Mouse (Mus musculus): ENCODE data around the gene Sit1. TPM values are rescaled to one million over a fixed set of nuclear protein-coding genes. Genes with fewer than 3 reads are reported as not detected.
A peak's percentile ranks its signal among the peaks of the same experiment; 100 is the strongest.

Sit1 gene
- polyA plus RNA-seq, 1 experiment from 2014 or later: not detected

- Histone ChIP-seq H3K27me3 (replicated peaks; ENCODE audit: low read depth, poor library complexity, severe bottlenecking) (peaks cover 6% of the 10 kb centered on the region; the same call in 1 of the 2 replicates), H3K36me3 (replicated peaks) (no peaks in the 10 kb centered on the region), H3K9me3 (no peaks in the 10 kb centered on the region), H3K4me1 (peaks cover 16% of the 10 kb centered on the region), H3K27ac (replicated peaks) (no peak overlapping the region; the same call in 1 of the 2 replicates), H3K4me3 (peak overlapping the region; percentile 40)
- WGBS: 49% methylated on average over 24 of the region's 24 CpGs
- DNase-seq (ENCODE audit: low spot score): peak; percentile 81
Measured at GRCm38 (mm10) chr4:43478906-43479832, 4.4 kb downstream of the Sit1 start.

- WGBS: 53% methylated on average over 8 of the region's 8 CpGs
- Histone ChIP-seq H3K27ac (replicated peaks) (peak overlapping the region; percentile 81), H3K9me3 (no peaks in the 10 kb centered on the region), H3K36me3 (replicated peaks) (no peaks in the 10 kb centered on the region), H3K27me3 (replicated peaks; ENCODE audit: low read depth, poor library complexity, severe bottlenecking) (peaks cover 5% of the 10 kb centered on the region; the same call in 1 of the 2 replicates), H3K4me1 (peaks cover 16% of the 10 kb centered on the region), H3K4me3 (peak overlapping the region; percentile 49)
- DNase-seq (ENCODE audit: low spot score): no peak
Measured at GRCm38 (mm10) chr4:43478534-43478858, 5.0 kb downstream of the Sit1 start.

- H3K27ac ChIP-seq (replicated peaks): peak overlapping the region; percentile 81
- peaks cover under 1% of the 10 kb centered on the region; the same call in 1 of the 2 replicates for H3K27me3 ChIP-seq (replicated peaks; ENCODE audit: low read depth, poor library complexity, severe bottlenecking)
- no peaks in the 10 kb centered on the region for H3K36me3 ChIP-seq (replicated peaks)
- no peaks in the 10 kb centered on the region for H3K9me3 ChIP-seq
- DNase-seq (ENCODE audit: low spot score): peak; percentile 87
- WGBS: 16% methylated on average over 11 of the region's 11 CpGs
- H3K4me1 ChIP-seq: peaks cover 16% of the 10 kb centered on the region
- peak overlapping the region; percentile 49 for H3K4me3 ChIP-seq
Measured at GRCm38 (mm10) chr4:43477857-43478533, 5.5 kb downstream of the Sit1 start.

GRCm38 (mm10) chr4:43476604-43477003 is 6.9 kb downstream of the Sit1 start:
- peaks cover 11% of the 10 kb centered on the region; the same call in 1 of the 2 replicates for H3K4me1 ChIP-seq
- H3K27ac ChIP-seq (replicated peaks): no peak overlapping the region
- no peak for DNase-seq (ENCODE audit: low spot score)
- H3K9me3 ChIP-seq: no peaks in the 10 kb centered on the region
- H3K36me3 ChIP-seq (replicated peaks): no peaks in the 10 kb centered on the region
- WGBS: 90% methylated on average over 6 of the region's 6 CpGs
- no peak overlapping the region for H3K4me3 ChIP-seq
- no peaks in the 10 kb centered on the region; the same call in 1 of the 2 replicates for H3K27me3 ChIP-seq (replicated peaks; ENCODE audit: low read depth, poor library complexity, severe bottlenecking)

GRCm38 (mm10) chr4:43473636-43474035 is 9.9 kb downstream of the Sit1 start:
- Histone ChIP-seq H3K27me3 (replicated peaks; ENCODE audit: low read depth, poor library complexity, severe bottlenecking) (no peaks in the 10 kb centered on the region; the same call in 1 of the 2 replicates), H3K4me1 (peaks cover 5% of the 10 kb centered on the region; the same call in 1 of the 2 replicates), H3K9me3 (no peaks in the 10 kb centered on the region), H3K27ac (replicated peaks) (no peak overlapping the region), H3K4me3 (no peak overlapping the region), H3K36me3 (replicated peaks) (no peaks in the 10 kb centered on the region)
- WGBS: 90% methylated on average over 1 of the region's 1 CpGs
- no peak for DNase-seq (ENCODE audit: low spot score)

GRCm38 (mm10) chr4:43470301-43470700 is 13.2 kb downstream of the Sit1 start:
- H3K4me1 ChIP-seq: no peaks in the 10 kb centered on the region
- no peaks in the 10 kb centered on the region for H3K36me3 ChIP-seq (replicated peaks)
- no peak overlapping the region for H3K4me3 ChIP-seq
- no peak for DNase-seq (ENCODE audit: low spot score)
- no peaks in the 10 kb centered on the region for H3K9me3 ChIP-seq
- 91% methylated on average over 10 of the region's 10 CpGs for WGBS
- no peaks in the 10 kb centered on the region; the same call in 1 of the 2 replicates for H3K27me3 ChIP-seq (replicated peaks; ENCODE audit: low read depth, poor library complexity, severe bottlenecking)
- H3K27ac ChIP-seq (replicated peaks): no peak overlapping the region

DNA sequence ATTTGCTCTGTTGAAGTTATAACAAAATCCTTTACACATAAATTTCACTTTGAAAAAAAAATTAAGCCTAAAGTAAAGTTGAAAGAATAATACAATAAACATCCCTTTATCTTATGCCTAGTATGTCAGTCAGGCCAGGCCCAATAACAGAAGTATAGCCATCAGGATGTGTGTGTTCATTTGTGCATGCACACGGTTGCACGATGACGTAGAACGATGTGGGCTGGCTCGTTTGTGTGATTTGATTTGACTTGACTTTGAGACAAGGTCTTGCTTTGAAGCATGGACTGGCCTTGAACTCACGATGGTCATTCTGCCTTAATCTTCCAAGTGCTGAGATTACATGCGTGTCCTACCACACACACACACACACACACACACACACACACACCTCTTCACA is 16.7 kb downstream of the Sit1 start:
- H3K36me3 ChIP-seq (replicated peaks): no peaks in the 10 kb centered on the region
- no peak overlapping the region for H3K4me3 ChIP-seq
- DNase-seq (ENCODE audit: low spot score): no peak
- no peaks in the 10 kb centered on the region for H3K27me3 ChIP-seq (replicated peaks; ENCODE audit: low read depth, poor library complexity, severe bottlenecking)
- H3K9me3 ChIP-seq: no peaks in the 10 kb centered on the region
- 90% methylated on average over 7 of the region's 7 CpGs for WGBS
- H3K27ac ChIP-seq (replicated peaks): no peak overlapping the region
- H3K4me1 ChIP-seq: no peaks in the 10 kb centered on the region

DNA sequence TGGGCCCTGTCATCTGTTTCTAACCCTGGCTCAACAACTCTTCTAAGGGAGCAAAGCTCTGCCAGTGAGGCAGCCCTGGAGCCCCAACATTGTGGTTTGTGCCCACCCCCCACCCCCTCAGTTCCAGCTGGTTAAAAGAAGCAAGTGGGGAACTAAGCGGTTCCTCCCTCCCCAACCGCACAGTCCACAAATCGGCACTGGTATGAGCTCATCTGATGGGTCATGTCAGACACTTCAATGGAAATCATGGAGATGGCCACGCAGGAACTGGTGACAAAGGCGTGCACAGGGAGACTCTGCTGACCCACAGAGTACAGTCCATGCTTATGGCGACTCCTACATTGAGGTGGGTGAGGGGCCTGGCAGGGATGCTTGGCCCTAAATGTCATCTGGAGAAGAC is 17.6 kb downstream of the Sit1 start:
- Histone ChIP-seq H3K27me3 (replicated peaks; ENCODE audit: low read depth, poor library complexity, severe bottlenecking) (no peaks in the 10 kb centered on the region), H3K36me3 (replicated peaks) (no peaks in the 10 kb centered on the region), H3K27ac (replicated peaks) (no peak overlapping the region), H3K4me3 (no peak overlapping the region), H3K9me3 (no peaks in the 10 kb centered on the region), H3K4me1 (no peaks in the 10 kb centered on the region)
- WGBS: 88% methylated on average over 6 of the region's 6 CpGs
- DNase-seq (ENCODE audit: low spot score): no peak

DNA sequence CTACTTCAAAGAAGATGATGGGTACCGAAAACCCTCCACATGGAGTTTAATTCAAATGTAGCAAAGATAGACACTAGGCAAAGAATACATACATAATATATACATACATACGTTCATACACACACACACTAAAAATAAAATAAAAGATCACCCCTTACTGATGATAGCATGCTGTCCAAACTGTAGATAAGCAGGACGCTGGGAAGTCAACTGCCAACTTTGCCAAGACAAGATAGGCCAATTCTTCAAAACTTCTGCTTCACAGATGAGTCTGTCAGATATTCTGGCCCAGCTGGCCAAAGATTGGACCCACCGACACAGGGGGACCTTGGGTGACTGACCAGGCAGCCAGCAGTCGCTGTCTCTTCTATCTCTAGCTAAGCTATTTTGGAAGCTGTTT is 20.4 kb downstream of the Sit1 start:
- WGBS: 92% methylated on average over 5 of the region's 5 CpGs
- peaks cover 5% of the 10 kb centered on the region; the same call in 1 of the 2 replicates for H3K4me1 ChIP-seq
- no peaks in the 10 kb centered on the region for H3K36me3 ChIP-seq (replicated peaks)
- no peak for DNase-seq (ENCODE audit: low spot score)
- H3K27me3 ChIP-seq (replicated peaks; ENCODE audit: low read depth, poor library complexity, severe bottlenecking): no peaks in the 10 kb centered on the region
- no peak overlapping the region for H3K4me3 ChIP-seq
- no peaks in the 10 kb centered on the region for H3K9me3 ChIP-seq
- H3K27ac ChIP-seq (replicated peaks): no peak overlapping the region

DNA sequence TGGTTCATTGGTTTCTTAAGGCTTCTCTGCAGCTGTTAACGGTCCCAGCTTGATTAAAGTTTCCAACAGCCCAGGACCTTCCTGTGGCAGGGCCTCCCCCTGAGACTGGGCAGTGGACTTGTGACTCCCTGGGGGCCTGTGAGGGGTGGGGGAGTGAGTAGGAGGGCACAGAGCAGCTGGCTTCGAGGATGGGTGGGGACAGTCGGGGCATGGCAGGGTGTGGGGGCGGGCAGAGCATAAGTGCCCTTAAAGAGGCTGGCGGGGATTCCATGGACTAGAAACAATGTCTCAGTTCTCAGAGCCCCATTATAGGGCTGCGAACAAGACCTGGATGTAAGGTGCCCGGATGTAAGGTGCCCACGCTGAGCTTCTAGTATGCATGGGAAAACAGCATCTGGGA is 26.4 kb downstream of the Sit1 start:
- no peak overlapping the region for H3K27ac ChIP-seq (replicated peaks)
- no peaks in the 10 kb centered on the region for H3K36me3 ChIP-seq (replicated peaks)
- H3K4me3 ChIP-seq: no peak overlapping the region
- no peak for DNase-seq (ENCODE audit: low spot score)
- 18% methylated on average over 8 of the region's 8 CpGs for WGBS
- peaks cover 53% of the 10 kb centered on the region for H3K27me3 ChIP-seq (replicated peaks; ENCODE audit: low read depth, poor library complexity, severe bottlenecking)
- peaks cover 33% of the 10 kb centered on the region for H3K4me1 ChIP-seq
- H3K9me3 ChIP-seq: no peaks in the 10 kb centered on the region

- Histone ChIP-seq H3K27ac (replicated peaks) (no peak overlapping the region), H3K4me3 (no peak overlapping the region), H3K27me3 (replicated peaks; ENCODE audit: low read depth, poor library complexity, severe bottlenecking) (peaks cover 59% of the 10 kb centered on the region), H3K9me3 (no peaks in the 10 kb centered on the region), H3K36me3 (replicated peaks) (no peaks in the 10 kb centered on the region), H3K4me1 (peaks cover 33% of the 10 kb centered on the region)
- WGBS: 24% methylated on average over 4 of the region's 4 CpGs
- DNase-seq (ENCODE audit: low spot score): no peak
Measured at GRCm38 (mm10) chr4:43456470-43456869, 27.1 kb downstream of the Sit1 start.

GRCm38 (mm10) chr4:43454041-43454836 is 29.3 kb downstream of the Sit1 start, which contains the start of gene Cd72:
Gene Cd72, minus strand, starts transcription at chr4:43454628.
- H3K27me3 ChIP-seq (replicated peaks; ENCODE audit: low read depth, poor library complexity, severe bottlenecking): peaks cover 63% of the 10 kb centered on the region
- peak; percentile 37 for DNase-seq (ENCODE audit: low spot score)
- peak within 1 kb of the TSS; percentile 51 for H3K4me3 ChIP-seq
- no peaks in the 10 kb centered on the region for H3K9me3 ChIP-seq
- H3K36me3 ChIP-seq (replicated peaks): no peaks in the 10 kb centered on the region
- H3K27ac ChIP-seq (replicated peaks): no peak within 1 kb of the TSS
- WGBS: 29% methylated on average over 20 of the region's 20 CpGs
- peaks cover 28% of the 10 kb centered on the region for H3K4me1 ChIP-seq
